Mouse (Mus musculus) kidney, embryonic 14.5 days (tissue): ENCODE measurements around the gene Tnik. TPM values are rescaled to one million over a fixed set of nuclear protein-coding genes. Genes with fewer than 3 reads are reported as not detected.

Source experiments
- ATAC-seq: fragments of 200-750 bp; cut with Nextera tagmentation; 2 replicates; pipeline ENCODE4 v1.8.0; 2017; ENCODE audit warnings: moderate number of reproducible peaks, mild to moderate bottlenecking, moderate TSS enrichment, moderate library complexity; ENCODE audit not compliant: low FRiP score, low TSS enrichment
- H3K27ac ChIP-seq: fragments of 300-500 bp; sonication (generic); 2 replicates; pipeline ENCODE4 v1.5.1; 2014; ENCODE audit warnings: low read depth, mild to moderate bottlenecking, low read length, moderate library complexity, mixed read lengths
- H3K27me3 ChIP-seq: fragments of 300-500 bp; sonication (generic); 2 replicates; pipeline ENCODE4 v1.6.1; 2014; ENCODE audit warnings: mild to moderate bottlenecking, low read length; ENCODE audit not compliant: control insufficient read depth, insufficient read depth
- H3K36me3 ChIP-seq: fragments of 300-500 bp; sonication (generic); 2 replicates; pipeline ENCODE4 v1.6.1; 2014; ENCODE audit warnings: low read length, mixed read lengths; ENCODE audit not compliant: control insufficient read depth, insufficient read depth
- H3K4me1 ChIP-seq: fragments of 300-500 bp; sonication (generic); 2 replicates; pipeline ENCODE4 v1.6.1; 2014; ENCODE audit warnings: low read length, mixed read lengths; ENCODE audit not compliant: control insufficient read depth, insufficient read depth
- H3K4me2 ChIP-seq: fragments of 300-500 bp; sonication (generic); replicated peaks from 2 replicates; pipeline ENCODE4 v1.6.1; 2014; ENCODE audit warnings: low read depth, mild to moderate bottlenecking, low read length
- H3K4me3 ChIP-seq: fragments of 300-500 bp; sonication (generic); 2 replicates; pipeline ENCODE4 v1.5.1; 2014; ENCODE audit warnings: mild to moderate bottlenecking, low read length
- H3K9ac ChIP-seq: fragments of 300-500 bp; sonication (generic); 2 replicates; pipeline ENCODE4 v1.6.1; 2014; ENCODE audit warnings: low read depth, mild to moderate bottlenecking, low read length, moderate library complexity
- H3K9me3 ChIP-seq: fragments of 300-500 bp; sonication (generic); 2 replicates; pipeline ENCODE4 v1.6.1; 2016; ENCODE audit warnings: low read length; ENCODE audit not compliant: control insufficient read depth
- WGBS: fragments of 180-500 bp; shearing (Covaris S2); extraction: QIAGEN DNeasy Blood & Tissue Kit; methylation state at CpG from one replicate; pipeline ENCODE4 v1.1.7; 2014; 5-methylcytosine and 5-hydroxymethylcytosine counted together
- polyA plus RNA-seq: library from polyadenylated mRNA; unstranded; fragments of >200 nt; fragmentation: Nextera tagmentation; extraction: Ambion mirVana; gene quantifications from 2 replicates; pipeline ENCODE4 v1.2.1, GENCODE M21; 2014

Gene Tnik
- polyA plus RNA-seq, 1 experiment from 2014 or later: 3.9 TPM

DNA sequence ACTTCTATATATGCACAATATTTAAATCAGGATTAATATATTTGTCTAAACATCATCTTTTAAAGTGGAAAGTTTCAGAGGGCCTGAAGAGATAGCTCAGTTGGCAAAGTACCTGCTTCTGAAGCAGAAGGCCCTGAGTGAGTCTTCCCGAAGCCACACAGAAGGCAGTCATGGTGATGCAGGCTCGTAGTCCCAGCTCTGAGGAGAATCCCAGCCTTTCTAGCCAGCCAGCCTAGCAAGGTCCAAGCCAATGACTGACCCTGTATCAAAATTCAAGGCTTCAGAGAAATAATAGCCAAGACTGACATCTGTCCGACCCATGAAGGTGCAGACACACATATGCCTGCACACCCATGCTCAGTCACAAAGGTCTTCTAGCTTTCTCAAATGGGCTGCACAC, 279.9 kb downstream of the Tnik start:
- Histone ChIP-seq H3K36me3 (no peaks in the 10 kb centered on the region), H3K27ac (no peak overlapping the region), H3K9ac (no peak overlapping the region), H3K4me2 (no peak overlapping the region), H3K4me1 (no peaks in the 10 kb centered on the region), H3K9me3 (no peaks in the 10 kb centered on the region), H3K4me3 (no peak overlapping the region), H3K27me3 (no peaks in the 10 kb centered on the region)
- WGBS: 91% methylated on average over 3 of the region's 3 CpGs
- no peak for ATAC-seq

GRCm38 (mm10) chr3:28543380-28543984, 280.5 kb downstream of the Tnik start:
- ATAC-seq: no peak
- no peaks in the 10 kb centered on the region for H3K36me3 ChIP-seq
- 71% methylated on average over 10 of the region's 10 CpGs for WGBS
- no peak overlapping the region for H3K4me3 ChIP-seq
- no peaks in the 10 kb centered on the region for H3K27me3 ChIP-seq
- H3K9ac ChIP-seq: no peak overlapping the region
- no peak overlapping the region for H3K4me2 ChIP-seq
- no peaks in the 10 kb centered on the region for H3K9me3 ChIP-seq
- no peaks in the 10 kb centered on the region for H3K4me1 ChIP-seq
- no peak overlapping the region for H3K27ac ChIP-seq

DNA sequence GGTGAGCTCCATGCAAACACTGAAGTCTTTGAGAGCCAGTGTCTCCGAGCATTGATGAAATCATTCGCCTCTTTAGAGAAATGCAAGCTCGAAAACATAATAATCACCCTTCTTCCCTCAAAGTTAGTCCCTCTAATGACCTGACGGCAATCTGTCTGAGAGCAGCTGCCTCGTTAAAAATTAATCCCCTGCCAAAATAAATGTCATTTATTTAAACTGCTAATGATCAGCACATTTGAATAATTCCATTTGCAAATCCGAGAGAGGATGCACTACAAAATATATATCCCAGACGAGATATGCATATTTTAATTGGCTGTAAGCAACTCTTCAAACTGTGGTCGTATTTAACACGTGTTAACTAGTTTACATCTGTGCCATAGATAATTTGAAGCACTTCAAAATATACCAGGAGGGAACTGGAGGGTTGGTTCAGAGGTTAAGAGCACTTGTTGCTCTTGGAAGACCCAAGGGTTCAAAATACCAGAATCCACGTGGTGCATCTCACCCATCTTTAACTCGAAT, 281.4 kb downstream of the Tnik start:
- ATAC-seq: no peak
- H3K27ac ChIP-seq: no peak overlapping the region
- H3K9me3 ChIP-seq: no peaks in the 10 kb centered on the region
- H3K36me3 ChIP-seq: no peaks in the 10 kb centered on the region
- no peak overlapping the region for H3K4me3 ChIP-seq
- H3K27me3 ChIP-seq: no peaks in the 10 kb centered on the region
- 66% methylated on average over 11 of the region's 11 CpGs for WGBS
- no peak overlapping the region for H3K9ac ChIP-seq
- H3K4me1 ChIP-seq: no peaks in the 10 kb centered on the region
- H3K4me2 ChIP-seq: no peak overlapping the region

- ATAC-seq: no peak
- Histone ChIP-seq H3K4me2 (no peak overlapping the region), H3K27me3 (no peaks in the 10 kb centered on the region), H3K36me3 (no peaks in the 10 kb centered on the region), H3K4me3 (no peak overlapping the region), H3K9ac (no peak overlapping the region), H3K9me3 (no peaks in the 10 kb centered on the region), H3K27ac (no peak overlapping the region), H3K4me1 (no peaks in the 10 kb centered on the region)
- WGBS: 47% methylated on average over 10 of the region's 10 CpGs
These were observed 285.1 kb downstream of the Tnik start for GRCm38 (mm10) chr3:28547965-28548730.

DNA sequence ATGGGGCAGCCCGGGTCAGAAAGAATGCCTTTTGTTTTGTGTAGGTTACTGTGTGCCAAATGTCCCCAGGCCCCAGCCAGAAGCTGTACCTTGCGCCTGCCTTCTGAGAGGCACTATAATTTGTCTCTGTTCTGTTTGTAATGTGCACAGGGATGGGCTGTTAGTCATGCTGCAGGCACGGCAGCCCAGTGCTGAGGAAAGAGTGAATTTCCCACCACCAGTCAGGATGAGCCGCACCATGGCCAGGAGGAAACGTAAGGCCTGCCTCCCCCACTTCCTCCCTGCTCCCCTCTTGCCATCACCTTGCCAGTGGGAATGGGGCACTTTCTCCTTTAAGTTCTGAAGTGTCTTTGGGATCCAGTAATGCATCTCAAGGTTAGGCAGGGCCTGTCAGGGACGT, 286.4 kb downstream of the Tnik start:
- no peaks in the 10 kb centered on the region for H3K9me3 ChIP-seq
- no peak overlapping the region for H3K4me3 ChIP-seq
- ATAC-seq: no peak
- no peak overlapping the region for H3K4me2 ChIP-seq
- WGBS: 39% methylated on average over 6 of the region's 6 CpGs
- no peaks in the 10 kb centered on the region for H3K27me3 ChIP-seq
- H3K4me1 ChIP-seq: no peaks in the 10 kb centered on the region
- H3K9ac ChIP-seq: no peak overlapping the region
- H3K36me3 ChIP-seq: no peaks in the 10 kb centered on the region
- H3K27ac ChIP-seq: no peak overlapping the region

GRCm38 (mm10) chr3:28550497-28551093, 287.6 kb downstream of the Tnik start:
- 46% methylated on average over 6 of the region's 6 CpGs for WGBS
- Histone ChIP-seq H3K4me2 (no peak overlapping the region), H3K4me3 (no peak overlapping the region), H3K9ac (no peak overlapping the region), H3K36me3 (no peaks in the 10 kb centered on the region), H3K4me1 (0 out of 2 replicates have a peak, but pooled peaks cover 3% of the 10 kb centered on the region), H3K27ac (no peak overlapping the region), H3K27me3 (no peaks in the 10 kb centered on the region), H3K9me3 (no peaks in the 10 kb centered on the region)
- ATAC-seq: no peak

- WGBS: 64% methylated on average over 1 of the region's 1 CpGs
- Histone ChIP-seq H3K4me2 (no peak overlapping the region), H3K27ac (no peak overlapping the region), H3K36me3 (no peaks in the 10 kb centered on the region), H3K27me3 (no peaks in the 10 kb centered on the region), H3K9ac (no peak overlapping the region), H3K9me3 (no peaks in the 10 kb centered on the region), H3K4me1 (0 out of 2 replicates have a peak, but pooled peaks cover 3% of the 10 kb centered on the region), H3K4me3 (no peak overlapping the region)
- ATAC-seq: no peak
These were observed 288.7 kb downstream of the Tnik start for GRCm38 (mm10) chr3:28551756-28552155.

GRCm38 (mm10) chr3:28554934-28555333, 291.9 kb downstream of the Tnik start:
- 78% methylated on average over 9 of the region's 9 CpGs for WGBS
- ATAC-seq: no peak
- H3K4me2 ChIP-seq: no peak overlapping the region
- no peak overlapping the region for H3K9ac ChIP-seq
- H3K27me3 ChIP-seq: no peaks in the 10 kb centered on the region
- H3K27ac ChIP-seq: no peak overlapping the region
- no peak overlapping the region for H3K4me3 ChIP-seq
- H3K9me3 ChIP-seq: no peaks in the 10 kb centered on the region
- no peaks in the 10 kb centered on the region for H3K36me3 ChIP-seq
- H3K4me1 ChIP-seq: 0 out of 2 replicates have a peak, but pooled peaks cover 3% of the 10 kb centered on the region
